Mouse (Mus musculus): ENCODE data around the gene Ctnna2. TPM values are rescaled to one million over a fixed set of nuclear protein-coding genes. Genes with fewer than 3 reads are reported as not detected.

Gene Ctnna2
- total RNA-seq, 2 experiments from 2014 or later, result not detected

DNA sequence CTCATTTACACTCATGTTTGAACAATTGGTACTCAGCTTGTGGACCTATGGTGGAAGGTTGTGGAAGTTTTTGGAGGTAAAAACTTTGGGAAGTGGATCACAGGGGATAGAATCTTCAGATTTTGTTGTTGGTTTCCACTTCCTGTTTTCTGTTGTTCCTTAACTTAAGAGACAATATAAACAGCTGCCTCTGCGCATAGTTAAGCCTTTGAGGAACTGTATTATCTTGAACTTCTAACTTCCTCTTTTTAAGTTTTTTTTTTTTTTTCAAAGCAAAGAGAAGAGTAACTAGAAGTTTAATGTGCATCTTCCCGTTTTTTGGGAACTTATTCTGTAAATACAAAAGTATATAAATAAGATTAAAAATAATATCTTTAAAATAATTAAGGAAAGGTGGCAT is 644.0 kb downstream of the Ctnna2 start:
- no peak for ATAC-seq (replicated peaks; ENCODE audit: low FRiP score, poor library complexity, severe bottlenecking)

- ATAC-seq (replicated peaks; ENCODE audit: low FRiP score, poor library complexity, severe bottlenecking), result no peak
Observed at GRCm38 (mm10) chr6:77324748-77325147, 654.8 kb downstream of the Ctnna2 start.

DNA sequence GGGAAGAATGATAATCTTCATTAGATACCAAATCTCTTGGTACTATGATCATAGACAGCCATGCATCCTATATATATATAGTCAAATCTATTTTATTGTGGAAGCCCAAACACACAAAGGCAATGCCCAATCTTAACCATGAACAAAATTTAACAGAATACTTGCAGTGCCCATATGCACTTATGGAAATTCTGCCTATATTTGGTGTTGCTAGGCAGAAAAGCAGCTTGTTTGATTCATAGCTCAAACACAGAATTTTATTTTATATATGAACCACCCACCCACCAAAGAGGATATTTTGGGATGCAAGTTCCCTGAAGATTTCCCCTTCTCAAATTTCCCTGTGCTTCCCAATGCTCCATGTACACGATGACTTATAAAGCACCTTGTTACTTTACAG is 655.2 kb downstream of the Ctnna2 start:
- ATAC-seq (replicated peaks; ENCODE audit: low FRiP score, poor library complexity, severe bottlenecking), result no peak

- ATAC-seq (replicated peaks; ENCODE audit: low FRiP score, poor library complexity, severe bottlenecking), result no peak
Observed at GRCm38 (mm10) chr6:77306796-77307195, 672.7 kb downstream of the Ctnna2 start.

- ATAC-seq (replicated peaks; ENCODE audit: low FRiP score, poor library complexity, severe bottlenecking), result no peak
Observed at GRCm38 (mm10) chr6:77301305-77301704, 678.2 kb downstream of the Ctnna2 start.

DNA sequence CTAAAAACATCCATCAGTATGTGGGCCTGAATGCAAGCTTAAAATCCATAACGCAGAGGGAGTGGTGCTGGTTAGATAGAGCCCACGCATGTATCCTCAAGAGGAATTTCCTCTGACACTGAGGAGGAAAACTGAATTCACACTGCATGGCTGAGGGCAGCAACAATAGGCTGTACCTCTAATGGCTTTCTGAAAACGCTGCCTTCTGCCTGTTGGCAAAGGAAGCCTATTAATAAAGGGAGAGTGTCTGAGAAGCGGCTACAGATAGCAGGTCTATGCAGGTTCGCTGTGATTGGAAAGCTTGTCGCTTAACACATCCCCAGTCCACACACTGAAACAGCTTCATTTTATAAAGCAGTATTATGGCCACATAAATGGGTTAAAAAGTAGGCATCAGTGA is 688.1 kb downstream of the Ctnna2 start:
- no peak for ATAC-seq (replicated peaks; ENCODE audit: low FRiP score, poor library complexity, severe bottlenecking)

DNA sequence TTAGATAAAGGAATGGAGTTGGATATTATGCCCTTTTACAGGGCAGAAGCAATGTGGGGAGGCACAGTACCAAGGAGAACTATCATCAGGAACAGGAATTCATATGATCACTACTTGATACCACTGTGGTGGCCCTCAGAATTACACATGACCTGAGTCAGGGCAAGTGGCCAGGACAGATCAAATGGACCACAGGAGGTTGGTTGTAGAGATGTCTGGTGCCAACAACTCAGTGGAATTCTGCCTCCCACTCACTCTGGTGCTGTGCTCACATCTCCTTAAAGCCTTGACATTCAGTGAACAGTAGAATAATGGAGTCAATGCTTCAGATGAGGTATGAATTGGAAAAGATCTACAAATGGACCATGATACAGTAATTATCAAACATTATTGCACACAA is 691.1 kb downstream of the Ctnna2 start:
- ATAC-seq (replicated peaks; ENCODE audit: low FRiP score, poor library complexity, severe bottlenecking), result no peak

GRCm38 (mm10) chr6:77286317-77286716 is 693.2 kb downstream of the Ctnna2 start:
- ATAC-seq (replicated peaks; ENCODE audit: low FRiP score, poor library complexity, severe bottlenecking), result no peak

DNA sequence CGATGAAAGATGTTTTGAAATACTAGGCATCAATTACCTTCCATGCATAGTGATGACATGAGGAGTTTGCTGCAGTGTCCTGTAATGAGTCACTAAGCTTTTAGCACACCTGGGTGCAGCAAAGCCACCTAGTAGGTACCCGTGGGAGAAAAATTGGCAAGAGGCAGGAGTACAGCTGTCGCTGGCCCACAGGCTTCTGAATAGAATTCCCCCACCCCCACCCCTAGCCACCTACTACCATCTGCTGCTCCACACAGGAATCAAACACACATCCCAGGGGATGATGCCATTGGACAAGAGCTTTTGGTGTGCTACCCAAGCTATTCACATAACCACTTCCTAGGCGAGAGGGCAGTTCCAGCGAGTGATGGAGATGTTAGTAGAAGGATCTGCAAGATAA is 700.7 kb downstream of the Ctnna2 start:
- ATAC-seq (replicated peaks; ENCODE audit: low FRiP score, poor library complexity, severe bottlenecking), result no peak

DNA sequence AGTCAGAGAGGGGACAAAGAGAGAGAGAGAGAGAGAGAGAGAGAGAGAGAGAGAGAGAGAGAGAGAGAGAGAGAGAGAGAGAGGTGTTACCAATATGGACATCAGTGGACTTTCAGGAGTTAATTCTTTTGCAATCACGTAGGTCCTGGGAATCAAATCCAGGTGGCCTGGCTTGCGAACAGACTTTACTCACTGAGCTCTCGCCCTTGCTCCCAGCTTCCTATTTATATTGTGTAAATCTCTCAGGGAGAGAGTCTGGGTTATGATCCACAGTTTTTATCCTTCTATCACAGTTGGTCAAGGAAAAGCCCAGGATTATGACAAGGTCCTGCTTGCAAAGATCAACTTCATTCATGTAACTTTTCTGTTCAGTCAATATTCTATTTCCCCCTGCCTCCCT is 714.3 kb downstream of the Ctnna2 start:
- ATAC-seq (replicated peaks; ENCODE audit: low FRiP score, poor library complexity, severe bottlenecking), result no peak

DNA sequence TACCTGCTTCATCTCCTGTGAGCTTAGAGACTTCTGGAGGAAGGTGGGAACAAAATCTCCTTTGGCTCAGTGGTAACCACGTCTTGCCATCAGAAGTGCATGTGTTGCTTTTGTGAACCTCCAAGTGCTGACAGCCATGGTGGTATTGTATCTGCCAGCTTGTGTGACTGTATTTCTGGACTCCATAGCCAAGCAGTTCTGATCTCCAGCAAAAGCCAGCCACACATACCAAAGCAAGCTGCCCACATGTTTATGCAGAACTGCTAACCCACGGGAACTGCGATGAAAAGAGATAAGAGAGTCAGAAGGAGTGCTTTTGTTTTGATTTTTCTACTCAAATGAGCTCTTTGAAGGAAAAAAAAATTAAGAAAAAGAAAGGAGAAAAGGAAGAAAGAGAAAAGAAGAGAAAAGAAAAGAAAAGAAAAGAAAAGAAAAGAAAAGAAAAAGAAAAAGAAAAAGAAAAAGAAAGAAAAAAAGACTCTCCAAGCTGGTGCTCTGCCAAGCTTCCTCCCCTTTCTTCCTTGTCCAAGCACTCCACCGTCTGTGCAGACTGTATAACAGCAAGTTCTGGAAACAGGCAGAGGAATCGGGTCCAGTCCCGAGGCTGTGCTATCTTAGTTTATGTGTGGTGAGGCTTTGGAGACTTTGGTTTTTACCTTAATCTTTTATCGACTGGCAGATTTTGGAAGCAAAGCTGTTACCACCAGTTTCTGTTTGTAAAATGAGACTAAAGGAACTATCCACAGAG is 722.0 kb downstream of the Ctnna2 start:
- ATAC-seq (replicated peaks; ENCODE audit: low FRiP score, poor library complexity, severe bottlenecking), result no peak

- ATAC-seq (replicated peaks; ENCODE audit: low FRiP score, poor library complexity, severe bottlenecking), result no peak
Observed at GRCm38 (mm10) chr6:77256348-77256747, 723.2 kb downstream of the Ctnna2 start.

DNA sequence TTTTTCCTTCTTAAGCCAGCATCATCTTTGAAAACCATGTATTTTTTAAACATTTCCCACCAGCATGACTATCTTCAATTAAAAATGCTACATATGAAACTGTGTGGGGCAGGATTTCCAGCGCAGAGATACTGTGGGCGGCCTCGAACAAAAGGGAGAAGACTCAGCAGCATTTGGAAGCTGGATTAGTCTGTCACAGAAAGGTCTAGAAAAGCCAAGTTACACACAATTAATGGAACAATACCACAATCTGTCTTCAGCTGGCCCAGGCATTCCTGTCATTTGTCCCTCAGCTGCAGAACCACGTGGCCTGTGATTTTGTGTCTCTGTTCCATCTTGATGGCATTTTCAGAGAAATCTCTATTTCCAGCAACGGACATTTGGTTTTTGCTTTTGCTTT is 726.0 kb downstream of the Ctnna2 start:
- ATAC-seq (replicated peaks; ENCODE audit: low FRiP score, poor library complexity, severe bottlenecking), result no peak

DNA sequence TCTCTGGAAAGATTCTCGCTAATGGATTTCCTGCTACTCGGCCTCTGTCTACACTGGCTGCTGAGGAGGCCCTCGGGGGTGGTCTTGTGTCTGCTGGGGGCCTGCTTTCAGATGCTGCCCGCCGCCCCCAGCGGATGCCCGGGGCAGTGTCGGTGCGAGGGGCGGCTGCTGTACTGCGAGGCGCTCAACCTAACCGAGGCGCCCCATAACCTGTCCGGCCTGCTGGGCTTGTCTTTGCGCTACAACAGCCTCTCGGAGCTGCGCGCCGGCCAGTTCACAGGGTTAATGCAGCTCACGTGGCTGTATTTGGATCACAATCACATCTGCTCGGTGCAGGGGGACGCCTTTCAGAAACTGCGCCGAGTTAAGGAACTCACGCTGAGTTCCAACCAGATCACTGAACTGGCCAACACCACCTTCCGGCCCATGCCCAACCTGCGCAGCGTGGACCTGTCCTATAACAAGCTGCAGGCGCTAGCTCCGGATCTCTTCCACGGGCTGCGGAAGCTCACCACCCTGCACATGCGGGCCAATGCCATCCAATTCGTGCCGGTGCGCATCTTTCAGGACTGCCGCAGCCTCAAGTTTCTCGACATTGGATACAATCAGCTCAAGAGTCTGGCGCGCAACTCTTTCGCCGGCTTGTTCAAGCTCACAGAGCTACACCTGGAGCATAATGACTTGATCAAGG is 735.8 kb downstream of the Ctnna2 start:
- no peak for ATAC-seq (replicated peaks; ENCODE audit: low FRiP score, poor library complexity, severe bottlenecking)

- no peak for ATAC-seq (replicated peaks; ENCODE audit: low FRiP score, poor library complexity, severe bottlenecking)
Observed at GRCm38 (mm10) chr6:77242601-77243406, 736.7 kb downstream of the Ctnna2 start, which contains the start of gene Lrrtm1. Lrrtm1 (plus strand) TSS chr6:77242689.

DNA sequence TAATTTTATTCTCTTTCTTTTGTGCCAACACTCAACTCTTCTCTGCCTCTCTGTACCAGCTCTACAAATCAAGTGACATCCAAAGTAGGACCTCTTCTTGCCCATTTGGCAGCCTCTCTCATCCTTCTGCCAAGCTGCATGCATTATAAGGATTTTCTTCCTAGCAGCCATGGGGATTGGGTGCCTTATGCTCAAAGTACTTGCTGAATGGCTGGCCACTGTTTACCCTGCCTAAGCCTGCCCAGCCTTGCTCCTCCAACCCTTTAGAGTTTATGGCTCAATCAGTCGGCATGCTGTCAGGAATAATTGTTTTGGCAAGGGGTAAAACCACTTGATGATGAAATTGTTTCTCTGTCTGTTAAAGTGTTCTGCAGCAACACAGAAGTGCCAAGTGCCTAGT is 739.1 kb downstream of the Ctnna2 start:
- no peak for ATAC-seq (replicated peaks; ENCODE audit: low FRiP score, poor library complexity, severe bottlenecking)

DNA sequence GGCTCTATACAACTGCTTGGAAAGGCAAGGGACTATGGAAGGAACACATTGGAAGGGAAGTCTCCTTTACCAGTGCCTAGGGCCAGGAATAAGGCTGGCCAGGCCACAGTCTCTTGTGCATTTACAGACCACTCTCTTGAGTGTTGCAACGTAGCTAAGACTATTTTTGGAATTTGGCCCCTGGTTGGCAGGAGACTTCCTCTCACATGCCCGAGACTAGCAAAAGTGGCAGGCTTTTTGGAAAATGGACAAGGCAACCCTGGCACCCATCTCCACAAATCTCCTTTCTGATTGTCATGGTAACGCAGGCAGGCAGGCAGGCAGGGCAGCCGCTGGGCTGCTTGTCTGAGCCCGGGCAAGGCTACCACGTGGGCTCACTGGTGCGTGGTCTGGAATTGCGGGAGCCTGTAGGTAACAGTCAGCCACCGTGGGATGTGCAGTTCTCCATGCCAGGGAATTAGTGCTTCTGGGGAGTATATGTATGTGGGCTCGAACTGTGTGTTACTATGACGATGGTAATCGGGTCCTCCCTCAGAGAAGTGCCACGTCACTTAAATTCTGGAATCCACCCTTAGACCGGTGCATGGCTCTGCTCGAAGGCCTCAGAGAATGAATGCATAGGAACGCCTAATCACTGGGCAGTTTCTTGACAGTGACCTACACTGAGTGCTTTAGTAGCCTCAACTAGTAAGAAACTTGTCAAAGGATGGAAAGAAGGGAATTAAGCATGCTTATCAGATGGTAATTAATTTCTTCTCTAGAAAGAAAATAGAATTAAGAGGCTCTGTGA is 756.5 kb downstream of the Ctnna2 start:
- ATAC-seq (replicated peaks; ENCODE audit: low FRiP score, poor library complexity, severe bottlenecking), result no peak

DNA sequence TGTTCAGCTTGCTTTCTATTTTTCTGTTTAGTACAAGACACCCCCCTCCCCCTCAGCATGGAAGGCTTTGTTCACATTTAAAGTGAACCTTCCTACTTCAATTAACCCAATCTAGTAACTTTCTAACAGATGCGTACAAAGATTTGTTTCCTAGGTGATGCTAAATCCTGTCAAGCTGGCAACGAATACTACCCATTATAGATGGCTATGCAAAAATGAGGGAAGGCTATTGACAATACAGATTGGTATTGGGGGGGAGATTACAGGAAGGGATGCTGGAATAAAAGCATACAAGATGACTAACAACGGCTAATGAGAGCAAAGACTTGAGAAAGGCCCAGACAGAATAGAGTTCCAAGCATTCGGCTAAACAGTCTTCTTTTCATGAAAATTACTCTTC is 758.7 kb downstream of the Ctnna2 start:
- ATAC-seq (replicated peaks; ENCODE audit: low FRiP score, poor library complexity, severe bottlenecking), result no peak

DNA sequence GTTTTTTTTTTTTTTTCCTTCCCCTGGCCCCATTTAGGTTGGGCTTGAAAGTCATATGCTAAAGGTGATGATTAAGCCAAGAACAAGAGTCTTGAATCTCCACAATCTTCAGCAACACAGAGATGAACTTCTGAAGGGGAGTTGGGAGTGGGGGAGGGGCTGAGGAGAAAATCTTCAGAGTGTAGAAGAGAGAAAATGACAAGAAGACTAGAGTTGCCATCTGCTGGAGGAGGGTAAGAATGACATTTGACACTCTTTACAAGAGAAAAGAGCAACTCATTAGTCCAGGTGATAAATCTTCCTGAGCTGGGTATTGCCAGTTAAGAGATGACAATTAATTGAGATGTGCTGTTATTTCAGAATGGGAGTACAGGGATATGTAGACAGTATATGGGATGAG is 760.6 kb downstream of the Ctnna2 start:
- no peak for ATAC-seq (replicated peaks; ENCODE audit: low FRiP score, poor library complexity, severe bottlenecking)

GRCm38 (mm10) chr6:77215322-77215721 is 764.2 kb downstream of the Ctnna2 start:
- ATAC-seq (replicated peaks; ENCODE audit: low FRiP score, poor library complexity, severe bottlenecking), result no peak
